Mouse (Mus musculus) MEL (cell line): Measurements from ENCODE around the gene Emilin2. TPM values are rescaled to one million over a fixed set of nuclear protein-coding genes. Genes with fewer than 3 reads are reported as not detected.

Source experiments
- DNase-seq: peaks from one replicate; pipeline ENCODE4 v3.0.0; 2011; ENCODE audit warnings: low read depth, low spot score
- H3K27ac ChIP-seq: 2 replicates; pipeline ENCODE4 v1.5.1; 2012; ENCODE audit warnings: low read depth, mild to moderate bottlenecking, control low read depth, low read length, moderate library complexity; ENCODE audit not compliant: control insufficient read depth
- H3K27me3 ChIP-seq, 2 experiments: fragments of 150-350 bp in 1 of 2; sonication (generic) in 1 of 2; 2 replicates each; pipeline ENCODE4 v1.6.1; 2012; ENCODE audit warnings: low read length in 2 of 2, mild to moderate bottlenecking in 2 of 2, improper control_type of control experiment in 1 of 2, moderate library complexity in 1 of 2; ENCODE audit not compliant: insufficient read depth in 2 of 2, control insufficient read depth in 1 of 2
- H3K36me3 ChIP-seq, 2 experiments: 2 replicates each; pipeline ENCODE4 v1.6.1; 2012 to 2014; ENCODE audit warnings: low read length in 2 of 2, improper control_type of control experiment in 1 of 2, inconsistent platforms in 1 of 2, mild to moderate bottlenecking in 1 of 2; ENCODE audit not compliant: insufficient read depth in 2 of 2, control insufficient read depth in 1 of 2
- H3K4me1 ChIP-seq, 2 experiments: fragments of 150-350 bp in 1 of 2; sonication (generic) in 1 of 2; 2 replicates each; pipeline ENCODE4 v1.6.1; 2012; ENCODE audit warnings: low read length in 2 of 2, improper control_type of control experiment in 1 of 2, mild to moderate bottlenecking in 1 of 2; ENCODE audit not compliant: insufficient read depth in 2 of 2, control insufficient read depth in 1 of 2
- H3K4me3 ChIP-seq, 2 experiments: fragments of 150-350 bp in 1 of 2; sonication (generic) in 1 of 2; 2 replicates each; pipeline ENCODE4 v1.5.1; 2012; ENCODE audit warnings: low read depth in 2 of 2, low read length in 2 of 2, mild to moderate bottlenecking in 2 of 2, moderate library complexity in 2 of 2, control low read depth in 1 of 2, improper control_type of control experiment in 1 of 2; ENCODE audit not compliant: control insufficient read depth in 1 of 2, insufficient read depth in 1 of 2
- H3K79me2 ChIP-seq: 2 replicates; pipeline ENCODE4 v1.6.1; 2012; ENCODE audit warnings: mild to moderate bottlenecking, low read length, moderate library complexity; ENCODE audit not compliant: control insufficient read depth, poor library complexity, insufficient read depth
- H3K9ac ChIP-seq: 2 replicates; pipeline ENCODE4 v1.6.1; 2012; ENCODE audit warnings: low read depth, mild to moderate bottlenecking, control low read depth, low read length, moderate library complexity; ENCODE audit not compliant: control insufficient read depth, poor library complexity, severe bottlenecking
- H3K9me3 ChIP-seq: fragments of 150-350 bp; sonication (generic); replicated peaks from 2 replicates; pipeline ENCODE4 v1.6.1; 2012; ENCODE audit warnings: mild to moderate bottlenecking, low read length, improper control_type of control experiment, moderate library complexity; ENCODE audit not compliant: insufficient read depth
- CHD1 ChIP-seq: IDR thresholded peaks from 2 replicates; pipeline ENCODE4 v1.6.1; 2012; ENCODE audit warnings: low read depth, mild to moderate bottlenecking, inconsistent platforms, low read length, improper control_type of control experiment
- CTCF ChIP-seq, 3 experiments: IDR thresholded peaks in 2 of 3; conservative IDR thresholded peaks in 1 of 3; 2 replicates each; pipeline ENCODE4 v1.5.1; 2011 to 2012; ENCODE audit warnings: low read length in 3 of 3, low read depth in 2 of 3, mild to moderate bottlenecking in 2 of 3, improper control_type of control experiment in 1 of 3, inconsistent platforms in 1 of 3, mixed read lengths in 1 of 3, moderate library complexity in 1 of 3; ENCODE audit not compliant: control insufficient read depth in 1 of 3, insufficient read depth in 1 of 3, poor library complexity in 1 of 3, severe bottlenecking in 1 of 3
- E2F4 ChIP-seq: IDR thresholded peaks from 2 replicates; pipeline ENCODE4 v1.6.1; 2011; ENCODE audit warnings: low read depth, low read length, improper control_type of control experiment, borderline replicate concordance
- GATA1 ChIP-seq: IDR thresholded peaks from 2 replicates; pipeline ENCODE4 v1.6.1; 2011; ENCODE audit warnings: low read depth, low read length, improper control_type of control experiment
- MAFK ChIP-seq: IDR thresholded peaks from 2 replicates; pipeline ENCODE4 v1.6.1; 2011; ENCODE audit warnings: low read depth, mild to moderate bottlenecking, low read length, improper control_type of control experiment, borderline replicate concordance
- MAX ChIP-seq: IDR thresholded peaks from 2 replicates; pipeline ENCODE4 v1.6.1; 2011; ENCODE audit warnings: low read length, improper control_type of control experiment
- MAZ ChIP-seq: IDR thresholded peaks from 2 replicates; pipeline ENCODE4 v1.6.1; 2012; ENCODE audit warnings: low read depth, mild to moderate bottlenecking, inconsistent platforms, low read length, improper control_type of control experiment
- MXI1 ChIP-seq: IDR thresholded peaks from 2 replicates; pipeline ENCODE4 v1.6.1; 2011; ENCODE audit warnings: mild to moderate bottlenecking, low read depth, low read length, improper control_type of control experiment
- MYC ChIP-seq: IDR thresholded peaks from 2 replicates; pipeline ENCODE4 v1.6.1; 2011; ENCODE audit warnings: low read depth, mild to moderate bottlenecking, low read length, improper control_type of control experiment, moderate library complexity
- NELFE ChIP-seq: IDR thresholded peaks from 2 replicates; pipeline ENCODE4 v1.6.1; 2011; ENCODE audit warnings: low read depth, low read length, improper control_type of control experiment
- NRF1 ChIP-seq: IDR thresholded peaks from 2 replicates; pipeline ENCODE4 v1.6.1; 2014; ENCODE audit warnings: low read depth, mild to moderate bottlenecking, inconsistent platforms, low read length, improper control_type of control experiment, moderate library complexity; ENCODE audit not compliant: poor library complexity, insufficient read depth, severe bottlenecking
- POLR2AphosphoS5 ChIP-seq: IDR thresholded peaks from 2 replicates; pipeline ENCODE4 v1.6.1; 2012; ENCODE audit warnings: low read depth, borderline replicate concordance, mild to moderate bottlenecking, inconsistent platforms, low read length, moderate library complexity, mixed read lengths
- RAD21 ChIP-seq: IDR thresholded peaks from 2 replicates; pipeline ENCODE4 v1.6.1; 2011; ENCODE audit warnings: mild to moderate bottlenecking, low read depth, low read length, improper control_type of control experiment
- RCOR1 ChIP-seq: IDR thresholded peaks from 2 replicates; pipeline ENCODE4 v1.6.1; 2012; ENCODE audit warnings: low read depth, mild to moderate bottlenecking, inconsistent platforms, low read length, improper control_type of control experiment
- SIN3A ChIP-seq: IDR thresholded peaks from 2 replicates; pipeline ENCODE4 v1.6.1; 2012; ENCODE audit warnings: low read length, improper control_type of control experiment, inconsistent platforms
- SMC3 ChIP-seq: IDR thresholded peaks from 2 replicates; pipeline ENCODE4 v1.6.1; 2011; ENCODE audit warnings: low read depth, low read length, improper control_type of control experiment
- TBP ChIP-seq: IDR thresholded peaks from 2 replicates; pipeline ENCODE4 v1.8.0; 2011; ENCODE audit warnings: low read depth, low read length, improper control_type of control experiment
- TCF12 ChIP-seq: IDR thresholded peaks from 2 replicates; pipeline ENCODE4 v1.6.1; 2014; ENCODE audit warnings: low read depth, mild to moderate bottlenecking, inconsistent platforms, low read length, improper control_type of control experiment, moderate library complexity
- UBTF ChIP-seq: IDR thresholded peaks from 2 replicates; pipeline ENCODE4 v1.6.1; 2012; ENCODE audit warnings: low read depth, mild to moderate bottlenecking, inconsistent platforms, low read length, improper control_type of control experiment, moderate library complexity, borderline replicate concordance; ENCODE audit not compliant: insufficient read depth
- USF1 ChIP-seq: IDR thresholded peaks from 2 replicates; pipeline ENCODE4 v1.6.1; 2014; ENCODE audit warnings: low read depth, mild to moderate bottlenecking, inconsistent platforms, low read length, improper control_type of control experiment, moderate library complexity
- ZMIZ1 ChIP-seq: IDR thresholded peaks from 2 replicates; pipeline ENCODE4 v1.6.1; 2012; ENCODE audit warnings: low read depth, mild to moderate bottlenecking, inconsistent platforms, low read length, improper control_type of control experiment, moderate library complexity
- polyA plus RNA-seq, 2 experiments: library from polyadenylated mRNA; stranded (reverse) in 1 of 2; unstranded in 1 of 2; fragments of >175 nt in 1 of 2; fragments of >200 nt in 1 of 2; gene quantifications; 2 replicates each; pipeline versions ENCODE4 v1.2.1 to v1.2.4; 2012; ENCODE audit warnings: low replicate concordance in 2 of 2, low read depth in 1 of 2; ENCODE audit not compliant: insufficient read length in 2 of 2, insufficient read depth in 1 of 2, missing spikeins in 1 of 2
- total RNA-seq: library from RNA; depleted of rRNA; stranded (reverse); fragments of 300-350 nt; gene quantifications from 2 replicates; pipeline ENCODE4 v1.2.3, GENCODE M21; 2012

Emilin2 gene
- total and polyA plus RNA-seq, 3 experiments = 37.4 to 95.5 (median 92.6) TPM

- peaks cover 0 to 10% of the 10 kb centered on the region in 2 experiments; a peak in 3 of 4 replicates for H3K4me1 ChIP-seq
- TF ChIP-seq MXI1 = no peak
- no peak for TF ChIP-seq GATA1
- TF ChIP-seq TCF12 = no peak
- no peak for TF ChIP-seq USF1
- no peak for TF ChIP-seq TBP
- TF ChIP-seq NRF1 = no peak
- no peak for TF ChIP-seq MAX
- no peak for TF ChIP-seq NELFE
- TF ChIP-seq CTCF (IDR thresholded peaks at IDR 0.05 in 2 of 3, conservative IDR thresholded peaks at IDR 0.05 in 1 of 3; ENCODE audit: control insufficient read depth in 1 of 3, insufficient read depth in 1 of 3, low read depth in 2 of 3, low read length in 3 of 3, poor library complexity in 1 of 3, severe bottlenecking in 1 of 3) = no peak
- no peak for TF ChIP-seq RCOR1
- TF ChIP-seq ZMIZ1 = no peak
- TF ChIP-seq SIN3A = no peak
- TF ChIP-seq E2F4 = no peak
- TF ChIP-seq CHD1 = no peak
- no peak for TF ChIP-seq MAZ
- no peak for TF ChIP-seq UBTF
These were observed 4.5 kb downstream of the Emilin2 start for GRCm38 (mm10) chr17:71307251-71307790.

GRCm38 (mm10) chr17:71306716-71307115 is 5.1 kb downstream of the Emilin2 start:
- no peak overlapping the region for H3K27ac ChIP-seq

More at GRCm38 (mm10) chr17:71307251-71307790, 4.5 kb downstream of the Emilin2 start:
- no peaks in the 10 kb centered on the region for H3K9me3 ChIP-seq
- no peaks in the 10 kb centered on the region for H3K27me3 ChIP-seq
- no peak overlapping the region for H3K4me3 ChIP-seq
- no peak for DNase-seq
- peaks cover 32% of the 10 kb centered on the region for H3K79me2 ChIP-seq
- no peak overlapping the region for H3K9ac ChIP-seq
- H3K36me3 ChIP-seq = peaks cover 4 to 10% of the 10 kb centered on the region in 2 experiments; a peak in 3 of 4 replicates
- H3K27ac ChIP-seq = no peak overlapping the region

More at GRCm38 (mm10) chr17:71306716-71307115, 5.1 kb downstream of the Emilin2 start:
- Histone ChIP-seq H3K9me3 (no peaks in the 10 kb centered on the region), H3K27me3 (no peaks in the 10 kb centered on the region), H3K79me2 (peaks cover 32% of the 10 kb centered on the region), H3K36me3 (peaks cover 4 to 7% of the 10 kb centered on the region in 2 experiments; a peak in 3 of 4 replicates), H3K4me1 (peaks cover 0 to 7% of the 10 kb centered on the region in 2 experiments; a peak in 3 of 4 replicates), H3K9ac (no peak overlapping the region), H3K4me3 (no peak overlapping the region)
- TF ChIP-seq MAX = no peak
- TF ChIP-seq MYC = no peak
- TF ChIP-seq MAZ = no peak
- TF ChIP-seq POLR2AphosphoS5 = no peak
- no peak for TF ChIP-seq MAFK
- no peak for TF ChIP-seq E2F4
- TF ChIP-seq RAD21 = no peak
- no peak for TF ChIP-seq SMC3
- DNase-seq = no peak
